Comparison of ENCODE assay signal across 1 mouse cellular context in the genomic region with DNA sequence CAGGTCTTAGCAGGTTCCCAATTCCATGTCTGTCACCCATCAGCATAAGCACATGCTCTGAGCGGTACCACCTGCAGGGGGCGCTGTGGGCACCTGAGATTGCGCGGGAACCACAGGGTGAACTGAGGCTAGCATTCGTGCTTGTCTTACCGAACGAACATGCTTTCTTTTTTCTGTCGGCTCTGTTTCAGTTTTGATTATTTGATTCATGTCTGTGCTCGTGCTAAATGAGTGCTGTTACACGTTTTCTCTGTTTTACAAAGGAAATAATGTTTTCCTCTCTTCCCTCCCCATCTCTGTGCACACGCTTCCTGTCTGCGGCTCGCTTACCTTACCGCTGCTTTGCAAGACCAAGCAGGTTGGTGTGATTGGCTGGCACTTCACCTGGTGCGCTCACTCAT.
A peak's percentile ranks its signal among the peaks of the same experiment; 100 is the strongest.
TF ChIP-seq lines count a peak whose summit lies in the region.

No protein-coding gene starts in this region.

TF ChIP-seq in CH12.LX, 34 proteins besides CTCF, POLR2A, EP300 and RAD21 (continued from another document):
- TF ChIP-seq ZMIZ1 (IDR thresholded peaks at IDR 0.05; ENCODE audit: low read depth, low read length) (no peak), RCOR1 (conservative IDR thresholded peaks at IDR 0.05; ENCODE audit: low read depth, low read length) (peak; percentile 61; the same call in 1 of the 2 replicates), JUND (conservative IDR thresholded peaks at IDR 0.05; ENCODE audit: low read depth, low read length) (0 out of 2 replicates have a peak, but pooled peaks have one; percentile 11)
TF ChIP-seq in CH12.LX: peak in this region for 21.
